Mouse (Mus musculus): ENCODE measurements around the gene Mylpf. TPM values are rescaled to one million over a fixed set of nuclear protein-coding genes. Genes with fewer than 3 reads are reported as not detected.

Gene Mylpf
- total RNA-seq, 2 experiments from 2014 or later: 46,059 to 51,168 TPM

- DNase-seq: no peak
Measured at GRCm38 (mm10) chr7:127206606-127207005, 2.1 kb upstream of the Mylpf start.

DNA sequence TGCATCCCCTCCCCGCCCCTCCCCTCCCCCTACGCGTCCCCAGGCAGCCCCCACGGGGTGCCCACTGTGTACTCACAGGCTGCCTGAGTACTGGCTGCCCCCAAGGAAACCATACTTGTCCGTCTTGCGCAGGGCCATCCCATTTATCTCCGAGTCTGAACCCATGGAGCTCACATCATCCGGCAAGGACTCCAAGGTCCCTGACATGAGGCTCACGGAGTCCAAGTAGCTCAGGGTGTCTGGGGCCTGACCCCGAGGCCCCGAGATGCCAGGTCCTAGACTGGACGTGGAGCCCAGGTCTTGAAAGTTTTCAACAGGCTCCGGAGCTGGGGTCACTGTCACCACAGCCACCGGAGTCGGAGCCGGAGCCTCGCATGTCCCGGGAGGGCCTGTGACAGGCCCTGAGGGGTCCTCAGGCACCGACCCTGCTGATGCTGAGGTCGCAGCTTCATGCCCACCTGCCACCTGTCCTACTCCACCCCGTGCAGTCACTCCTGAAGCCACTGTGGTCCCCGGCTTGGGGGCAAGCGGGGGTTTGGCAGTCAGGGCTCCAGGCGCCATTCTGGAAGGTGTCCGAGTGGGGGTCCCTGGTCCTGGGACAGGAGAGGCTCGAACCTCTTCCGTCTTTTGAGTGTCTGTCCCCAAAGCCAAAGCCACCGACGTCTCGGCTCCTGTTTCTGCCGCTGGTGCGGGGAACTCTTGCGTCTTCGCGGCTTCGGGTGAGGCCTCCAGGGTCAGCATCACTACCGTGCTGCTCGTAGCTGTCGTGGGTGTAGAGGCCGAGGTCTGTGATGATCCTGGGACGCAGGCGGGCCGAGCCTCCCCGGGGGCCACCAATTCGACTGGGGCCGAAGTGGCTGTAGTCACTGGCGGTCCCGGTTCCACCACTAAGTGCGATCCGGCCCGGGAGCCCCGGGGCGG is 1.1 kb upstream of the Mylpf start:
- no peak for DNase-seq

GRCm38 (mm10) chr7:127208295-127208552 is 466 bp upstream of the Mylpf start, which contains the start of gene Tbc1d10b:
Gene Tbc1d10b (minus strand): TSS chr7:127208468.
- no peak for DNase-seq

- DNase-seq: no peak
Measured at GRCm38 (mm10) chr7:127209851-127210250, 1.2 kb downstream of the Mylpf start.

DNA sequence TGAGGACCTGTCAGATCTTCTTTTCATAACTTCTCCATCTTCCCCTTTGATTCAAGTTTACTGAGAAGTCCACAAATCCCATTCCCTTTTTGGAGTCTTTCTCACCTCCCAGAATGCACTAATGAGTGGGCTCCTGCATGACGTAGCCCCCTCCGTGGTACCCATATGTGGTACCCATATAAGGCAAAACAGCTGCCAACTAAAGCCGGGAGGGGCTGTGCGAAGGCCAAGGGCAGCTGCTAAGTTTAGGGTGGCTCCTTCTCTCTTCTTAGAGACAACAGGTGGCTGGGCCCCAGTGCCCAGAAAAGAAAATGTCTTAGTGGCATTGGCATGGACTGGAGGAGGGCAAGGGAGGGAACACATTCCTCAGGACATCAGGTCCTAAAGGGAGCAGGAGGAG is 1.6 kb downstream of the Mylpf start:
- no peak for DNase-seq

DNA sequence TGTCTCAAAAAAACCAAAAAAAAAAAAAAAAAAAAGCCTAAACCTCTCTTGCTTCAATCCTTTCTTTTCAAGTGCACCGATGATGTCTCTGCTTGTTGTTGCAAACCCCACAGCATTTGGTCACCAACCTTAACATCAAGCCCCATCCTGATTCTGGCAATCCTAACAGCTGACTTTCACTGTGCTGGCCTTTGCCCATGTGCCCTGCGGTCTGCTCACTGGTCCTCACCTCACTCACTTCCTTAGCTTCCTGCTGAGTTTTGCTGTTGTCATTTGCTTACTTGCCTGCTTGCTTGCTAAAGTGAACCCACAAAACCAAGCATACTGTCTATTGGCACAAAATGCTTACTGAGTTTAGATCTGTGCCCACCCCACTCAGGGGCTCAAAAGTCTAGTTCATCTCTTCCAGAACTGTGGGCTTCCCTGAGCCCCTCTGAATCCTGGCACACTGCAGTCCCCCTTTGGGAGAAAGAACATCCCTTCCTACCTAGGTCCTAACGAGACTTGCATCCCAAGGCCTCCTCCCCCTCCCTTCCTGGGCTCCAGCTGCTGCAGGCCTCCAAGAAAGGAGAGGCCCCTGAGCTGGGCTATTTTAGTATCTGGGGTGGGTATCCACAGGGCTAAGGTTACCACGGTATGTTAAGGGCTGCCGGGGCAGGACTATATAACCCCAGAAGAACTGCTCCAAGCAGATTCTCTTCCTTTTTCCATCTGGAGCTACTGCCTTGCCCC is 2.5 kb downstream of the Mylpf start:
- DNase-seq: no peak

- peak; percentile 57 for DNase-seq
Measured at GRCm38 (mm10) chr7:127212432-127213250, 4.0 kb downstream of the Mylpf start.

GRCm38 (mm10) chr7:127213485-127213884 is 4.8 kb downstream of the Mylpf start:
- no peak for DNase-seq

DNA sequence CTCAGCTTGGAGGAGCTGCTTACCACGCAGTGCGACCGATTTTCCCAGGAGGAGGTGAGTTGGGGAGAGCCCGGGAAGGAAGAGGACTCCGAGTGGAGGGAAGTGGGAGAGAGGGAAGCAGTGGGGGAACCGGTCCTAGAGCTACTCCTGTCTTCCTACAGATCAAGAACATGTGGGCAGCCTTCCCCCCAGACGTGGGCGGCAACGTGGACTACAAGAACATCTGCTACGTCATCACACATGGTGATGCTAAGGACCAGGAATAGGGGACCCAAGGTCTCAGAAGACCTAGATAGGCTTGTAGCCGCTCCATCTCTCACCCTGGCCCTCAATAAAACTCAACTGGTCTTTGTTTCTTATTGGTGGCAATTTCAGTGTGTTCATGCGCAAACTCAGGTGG is 5.2 kb downstream of the Mylpf start:
- no peak for DNase-seq

GRCm38 (mm10) chr7:127214521-127214920 is 5.8 kb downstream of the Mylpf start:
- DNase-seq: peak; percentile 60

- DNase-seq: peak; percentile 71
Measured at GRCm38 (mm10) chr7:127214981-127215871, 6.5 kb downstream of the Mylpf start.

GRCm38 (mm10) chr7:127216307-127216706 is 7.6 kb downstream of the Mylpf start:
- no peak for DNase-seq

DNA sequence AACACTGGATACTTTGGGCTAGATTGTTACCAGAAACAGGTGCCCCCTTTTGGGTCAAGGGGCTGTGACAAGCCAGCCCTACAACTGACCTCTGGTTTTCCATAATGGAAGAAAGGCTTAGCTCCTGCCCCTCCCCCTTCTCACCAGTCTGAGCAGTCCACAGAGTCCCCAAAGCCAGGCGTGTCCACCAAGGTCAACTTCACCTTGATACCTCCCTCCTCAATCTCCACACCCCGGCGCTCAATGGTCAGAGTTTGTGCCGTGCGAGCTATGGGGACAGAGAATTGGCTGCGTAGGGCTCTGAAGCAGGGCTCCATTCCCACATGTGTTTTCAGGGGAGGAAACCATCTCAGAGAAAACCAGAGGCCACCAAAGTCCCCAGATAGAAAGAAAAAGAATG is 8.8 kb downstream of the Mylpf start:
- DNase-seq: no peak

DNA sequence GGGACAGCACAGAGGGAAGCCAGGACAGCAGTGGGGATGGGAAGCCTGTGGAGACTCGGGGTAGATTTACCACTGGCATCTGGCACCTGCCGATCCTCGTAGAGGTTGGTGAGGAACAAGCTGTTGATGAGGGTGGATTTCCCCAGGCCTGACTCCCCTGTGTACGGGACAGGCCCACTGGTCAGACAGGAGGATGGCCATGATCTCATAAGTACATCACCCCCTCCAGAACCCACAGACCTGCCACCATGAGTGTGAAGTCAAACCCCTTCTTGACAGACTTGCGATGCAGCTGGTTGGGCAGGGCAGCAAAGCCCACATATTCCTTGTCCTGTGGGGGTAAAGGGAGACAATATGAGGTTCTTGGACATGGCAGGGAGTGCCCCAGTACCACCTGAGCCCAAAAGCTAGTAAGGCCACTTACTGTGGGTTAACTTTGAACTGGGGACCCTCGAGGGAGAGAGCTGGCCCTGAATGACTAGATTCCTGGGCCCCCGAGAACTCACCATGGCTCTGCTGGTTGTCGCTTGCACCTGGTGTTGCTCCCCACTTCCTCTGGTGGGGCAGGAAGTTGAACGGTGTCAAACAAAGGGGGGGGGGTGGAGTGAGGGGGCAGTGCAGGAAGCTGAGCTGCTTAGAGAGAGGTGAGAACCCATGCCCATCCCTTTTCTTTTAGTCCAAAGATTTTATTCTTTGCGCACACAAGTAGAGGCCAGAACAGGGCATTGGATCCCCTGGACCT is 9.4 kb downstream of the Mylpf start:
- DNase-seq: no peak

- DNase-seq: no peak
Measured at GRCm38 (mm10) chr7:127218670-127219069, 10.0 kb downstream of the Mylpf start.

GRCm38 (mm10) chr7:127220440-127220839 is 11.8 kb downstream of the Mylpf start:
- DNase-seq: no peak

DNA sequence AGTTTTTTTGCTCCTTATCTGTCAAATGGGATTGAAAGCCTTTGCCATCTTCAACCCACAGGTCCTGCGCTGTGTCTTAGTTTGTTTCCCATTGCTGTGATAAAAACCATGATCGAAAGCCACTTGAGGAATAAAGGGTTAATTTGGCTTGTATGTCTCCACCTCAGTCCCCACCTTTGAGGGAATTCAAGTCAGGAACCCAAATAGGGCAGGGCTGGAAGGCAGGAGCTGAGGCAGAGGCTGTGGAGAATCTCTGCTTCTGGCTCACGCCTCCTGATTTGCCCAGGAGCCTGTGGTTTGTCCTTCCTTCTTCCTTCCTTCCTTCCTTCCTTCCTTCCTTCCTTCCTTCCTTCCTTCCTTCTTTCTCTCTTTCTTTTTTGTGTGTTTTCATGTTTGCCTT is 14.4 kb downstream of the Mylpf start:
- no peak for DNase-seq

- no peak for DNase-seq
Measured at GRCm38 (mm10) chr7:127223515-127224478, 15.1 kb downstream of the Mylpf start.

GRCm38 (mm10) chr7:127224616-127225015 is 15.9 kb downstream of the Mylpf start:
- DNase-seq: no peak
